Mouse (Mus musculus) kidney, adult 2 months (tissue): ENCODE measurements around the gene Spata31d1b.

Experiments used
- CTCF ChIP-seq: fragments of 200-500 bp; conservative IDR thresholded peaks from 2 replicates; pipeline ENCODE4 v1.5.1; 2011; ENCODE audit warnings: low read depth, mild to moderate bottlenecking, control low read depth, low read length, moderate library complexity, mixed read lengths; ENCODE audit not compliant: insufficient read depth, insufficient read length
- POLR2A ChIP-seq: fragments of 200-500 bp; IDR thresholded peaks from one replicate; pipeline ENCODE4 v1.6.1; 2011; ENCODE audit warnings: low read depth, low read length, control low read depth

GRCm38 (mm10) chr13:59689843-59690242 is 22.2 kb upstream of the Spata31d1b start:
- TF ChIP-seq CTCF (no peak), POLR2A (no peak)
